Mouse (Mus musculus) retina, adult 2 months (tissue): ENCODE results near the gene Cacnb4.

ENCODE experiments used
- DNase-seq: peaks from one replicate; pipeline ENCODE4 v3.0.0-alpha.2; 2012; ENCODE audit warnings: low read depth, low spot score

The Cacnb4 gene

GRCm38 (mm10) chr2:52523056-52523715 lies 153.4 kb downstream of the Cacnb4 start:
- no peak for DNase-seq

GRCm38 (mm10) chr2:52521012-52521411 lies 155.6 kb downstream of the Cacnb4 start:
- no peak for DNase-seq

- DNase-seq = no peak
Measured at GRCm38 (mm10) chr2:52518740-52519139, 157.9 kb downstream of the Cacnb4 start.

- no peak for DNase-seq
Measured at GRCm38 (mm10) chr2:52516534-52516933, 160.1 kb downstream of the Cacnb4 start.

- DNase-seq = no peak
Measured at GRCm38 (mm10) chr2:52512865-52513388, 163.7 kb downstream of the Cacnb4 start.

GRCm38 (mm10) chr2:52512206-52512605 lies 164.4 kb downstream of the Cacnb4 start:
- DNase-seq = no peak

GRCm38 (mm10) chr2:52511799-52512198 lies 164.8 kb downstream of the Cacnb4 start:
- DNase-seq = no peak

GRCm38 (mm10) chr2:52509779-52510500 lies 166.7 kb downstream of the Cacnb4 start:
- DNase-seq = no peak

GRCm38 (mm10) chr2:52505164-52505563 lies 171.5 kb downstream of the Cacnb4 start:
- DNase-seq = no peak

- no peak for DNase-seq
Measured at GRCm38 (mm10) chr2:52504762-52505161, 171.9 kb downstream of the Cacnb4 start.

GRCm38 (mm10) chr2:52499849-52500262 lies 176.8 kb downstream of the Cacnb4 start:
- DNase-seq = peak; percentile 18

GRCm38 (mm10) chr2:52499101-52499537 lies 177.5 kb downstream of the Cacnb4 start:
- no peak for DNase-seq

- no peak for DNase-seq
Measured at GRCm38 (mm10) chr2:52495097-52495694, 181.4 kb downstream of the Cacnb4 start.

- no peak for DNase-seq
Measured at GRCm38 (mm10) chr2:52494274-52494673, 182.4 kb downstream of the Cacnb4 start.

GRCm38 (mm10) chr2:52492867-52493266 lies 183.8 kb downstream of the Cacnb4 start:
- DNase-seq = no peak

GRCm38 (mm10) chr2:52489840-52490239 lies 186.8 kb downstream of the Cacnb4 start:
- no peak for DNase-seq

- DNase-seq = no peak
Measured at GRCm38 (mm10) chr2:52483496-52483895, 193.1 kb downstream of the Cacnb4 start.

GRCm38 (mm10) chr2:52480476-52480875 lies 196.2 kb downstream of the Cacnb4 start:
- DNase-seq = no peak

- DNase-seq = no peak
Measured at GRCm38 (mm10) chr2:52478501-52478900, 198.1 kb downstream of the Cacnb4 start.

GRCm38 (mm10) chr2:52477550-52477907 lies 199.1 kb downstream of the Cacnb4 start:
- no peak for DNase-seq

GRCm38 (mm10) chr2:52476801-52477549 lies 199.7 kb downstream of the Cacnb4 start:
- DNase-seq = no peak

- no peak for DNase-seq
Measured at GRCm38 (mm10) chr2:52475854-52476253, 200.8 kb downstream of the Cacnb4 start.
